Mouse (Mus musculus): ENCODE results near the gene Mia2. TPM values are rescaled to one million over a fixed set of nuclear protein-coding genes. Genes with fewer than 3 reads are reported as not detected.

The Mia2 gene
- total RNA-seq (2012; rRNA removed) (103 and 134 TPM in 2 replicates), polyA plus RNA-seq (2012; ENCODE audit: insufficient read depth in 1 of 2, insufficient read length in 2 of 2, low read depth in 1 of 2, low replicate concordance in 2 of 2, missing spikeins in 1 of 2) (100 to 1,000 TPM in 1 of 2 experiments, not detected in 1; 175 TPM)

GRCm38 (mm10) chr12:59095104-59096025 is at the start of gene Mia2:
Gene Mia2 (plus strand): TSS chr12:59095799.
- Histone ChIP-seq H3K79me2 (ENCODE audit: control insufficient read depth, insufficient read depth, low read length, poor library complexity) (no peaks in the 10 kb centered on the region), H3K27me3 (ENCODE audit: control insufficient read depth in 1 of 2, insufficient read depth in 2 of 2, low read length in 2 of 2) (no peaks in the 10 kb centered on the region), H3K36me3 (ENCODE audit: control insufficient read depth in 1 of 2, insufficient read depth in 2 of 2, low read length in 2 of 2) (peaks cover 0 to 3% of the 10 kb centered on the region in 2 experiments; a peak in 2 of 4 replicates), H3K9me3 (replicated peaks; ENCODE audit: insufficient read depth, low read length) (no peaks in the 10 kb centered on the region), H3K4me3 (ENCODE audit: control insufficient read depth in 1 of 2, insufficient read depth in 1 of 2, low read depth in 2 of 2, low read length in 2 of 2) (no peak within 1 kb of the TSS), H3K27ac (ENCODE audit: control insufficient read depth, low read depth, low read length) (no peak within 1 kb of the TSS), H3K9ac (ENCODE audit: control insufficient read depth, low read depth, low read length, poor library complexity, severe bottlenecking) (no peak within 1 kb of the TSS), H3K4me1 (ENCODE audit: control insufficient read depth in 1 of 2, insufficient read depth in 2 of 2, low read length in 2 of 2) (peaks cover 0 to 2% of the 10 kb centered on the region in 2 experiments; a peak in 1 of 4 replicates)
- DNase-seq (ENCODE audit: low read depth, low spot score): no peak
- TF ChIP-seq MAX (IDR thresholded peaks at IDR 0.05; ENCODE audit: low read length) (no peak), ZC3H11A (IDR thresholded peaks at IDR 0.05; ENCODE audit: low read depth, low read length) (no peak), KAT2A (conservative IDR thresholded peaks at IDR 0.05; ENCODE audit: low read depth, low read length) (no peak), GABPA (IDR thresholded peaks at IDR 0.05; ENCODE audit: low read depth, low read length) (no peak), POLR2AphosphoS2 (IDR thresholded peaks at IDR 0.05; ENCODE audit: low read length) (no peak), E2F4 (IDR thresholded peaks at IDR 0.05; ENCODE audit: borderline replicate concordance, low read depth, low read length) (no peak), MYB (IDR thresholded peaks at IDR 0.05; ENCODE audit: low read depth, low read length) (no peak), ZKSCAN1 (IDR thresholded peaks at IDR 0.05; ENCODE audit: low read depth, low read length) (no peak), POLR2A (IDR thresholded peaks at IDR 0.05; ENCODE audit: control insufficient read depth in 1 of 2, insufficient read depth in 1 of 2, low read depth in 1 of 2, low read length in 2 of 2, poor library complexity in 1 of 2) (no peak), CTCF (IDR thresholded peaks at IDR 0.05 in 2 of 3, conservative IDR thresholded peaks at IDR 0.05 in 1 of 3; ENCODE audit: control insufficient read depth in 1 of 3, insufficient read depth in 1 of 3, low read depth in 2 of 3, low read length in 3 of 3, poor library complexity in 1 of 3, severe bottlenecking in 1 of 3) (no peak), ZNF384 (IDR thresholded peaks at IDR 0.05; ENCODE audit: low read depth, low read length) (no peak), TBP (IDR thresholded peaks at IDR 0.05; ENCODE audit: low read depth, low read length) (no peak)

- H3K27ac ChIP-seq (ENCODE audit: control insufficient read depth, low read depth, low read length): peak overlapping the region; percentile 48
- DNase-seq (ENCODE audit: low read depth, low spot score): peak; percentile 84
- no peak overlapping the region for H3K9ac ChIP-seq (ENCODE audit: control insufficient read depth, low read depth, low read length, poor library complexity, severe bottlenecking)
- no peaks in the 10 kb centered on the region for H3K9me3 ChIP-seq (replicated peaks; ENCODE audit: insufficient read depth, low read length)
- no peak overlapping the region for H3K4me3 ChIP-seq (ENCODE audit: control insufficient read depth in 1 of 2, insufficient read depth in 1 of 2, low read depth in 2 of 2, low read length in 2 of 2)
- peaks cover 28% of the 10 kb centered on the region for H3K79me2 ChIP-seq (ENCODE audit: control insufficient read depth, insufficient read depth, low read length, poor library complexity)
- peak; percentile 58 for TF ChIP-seq TAL1 (IDR thresholded peaks at IDR 0.05; ENCODE audit: low read length)
- no peak for TF ChIP-seq MAFK (IDR thresholded peaks at IDR 0.05; ENCODE audit: borderline replicate concordance, low read depth, low read length)
- TF ChIP-seq USF2 (IDR thresholded peaks at IDR 0.05; ENCODE audit: borderline replicate concordance in 1 of 2, insufficient read depth in 1 of 2, low read depth in 1 of 2, low read length in 2 of 2): no peak
- TF ChIP-seq EP300 (IDR thresholded peaks at IDR 0.05; ENCODE audit: low read depth in 1 of 2, low read length in 2 of 2): peak; percentile 74 to 79
- no peak for TF ChIP-seq MAX (IDR thresholded peaks at IDR 0.05; ENCODE audit: low read length)
- TF ChIP-seq MYB (IDR thresholded peaks at IDR 0.05; ENCODE audit: low read depth, low read length): no peak
- 0 out of 2 replicates have a peak, but pooled peaks have one; percentile 26 for TF ChIP-seq SIN3A (IDR thresholded peaks at IDR 0.05; ENCODE audit: low read length)
- TF ChIP-seq UBTF (IDR thresholded peaks at IDR 0.05; ENCODE audit: borderline replicate concordance, insufficient read depth, low read depth, low read length): no peak
- TF ChIP-seq ETS1 (IDR thresholded peaks at IDR 0.05; ENCODE audit: low read depth, low read length): peak; percentile 77
- TF ChIP-seq POLR2A (IDR thresholded peaks at IDR 0.05; ENCODE audit: control insufficient read depth in 1 of 2, insufficient read depth in 1 of 2, low read depth in 1 of 2, low read length in 2 of 2, poor library complexity in 1 of 2): no peak
- no peak for TF ChIP-seq HCFC1 (IDR thresholded peaks at IDR 0.05; ENCODE audit: low read depth, low read length)
- TF ChIP-seq MYC (IDR thresholded peaks at IDR 0.05; ENCODE audit: low read depth, low read length): no peak
- no peak for TF ChIP-seq POLR2AphosphoS5 (IDR thresholded peaks at IDR 0.05; ENCODE audit: borderline replicate concordance, low read depth, low read length)
- TF ChIP-seq RCOR1 (IDR thresholded peaks at IDR 0.05; ENCODE audit: low read depth, low read length): 0 out of 2 replicates have a peak, but pooled peaks have one; percentile 28
- TF ChIP-seq TCF12 (IDR thresholded peaks at IDR 0.05; ENCODE audit: low read depth, low read length): peak; percentile 44; the same call in 1 of the 2 replicates
- TF ChIP-seq GATA1 (IDR thresholded peaks at IDR 0.05; ENCODE audit: low read depth, low read length): peak; percentile 73
- peaks cover 16 to 85% of the 10 kb centered on the region in 2 experiments for H3K36me3 ChIP-seq (ENCODE audit: control insufficient read depth in 1 of 2, insufficient read depth in 2 of 2, low read length in 2 of 2)
- peaks cover 53 to 62% of the 10 kb centered on the region in 2 experiments for H3K4me1 ChIP-seq (ENCODE audit: control insufficient read depth in 1 of 2, insufficient read depth in 2 of 2, low read length in 2 of 2)
- H3K27me3 ChIP-seq (ENCODE audit: control insufficient read depth in 1 of 2, insufficient read depth in 2 of 2, low read length in 2 of 2): no peaks in the 10 kb centered on the region
These were observed 43.1 kb upstream of the Mia2 start for GRCm38 (mm10) chr12:59052470-59052869.
